Comparison of ENCODE assay signal across 8 mouse cellular contexts in the genomic region with DNA sequence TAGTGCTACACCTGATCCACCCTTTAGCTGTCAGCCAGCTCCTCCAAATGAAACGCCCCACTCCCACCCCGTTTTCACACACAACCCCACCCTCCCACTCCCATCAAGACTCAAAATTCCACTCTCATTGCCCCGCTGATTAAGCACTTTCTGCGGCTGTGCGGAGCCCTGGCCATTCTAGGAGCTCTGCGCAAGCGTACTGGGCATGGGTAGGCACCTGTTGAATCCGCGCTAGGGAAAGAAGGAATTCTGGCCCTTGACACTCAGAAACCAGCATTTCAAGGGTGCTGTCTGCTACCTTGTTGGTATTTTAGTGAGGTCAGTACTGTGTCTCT. TPM values are rescaled to one million over a fixed set of nuclear protein-coding genes. Genes with fewer than 3 reads are reported as not detected.
DNase-seq lines count a peak whose midpoint lies in the region; ATAC-seq and TF ChIP-seq lines count a peak whose summit lies in the region.

No protein-coding gene starts in this region.

- no peak overlapping the region for H3K9ac ChIP-seq in lung, embryonic 14.5 days
- H3K9ac ChIP-seq in neural tube, embryonic 14.5 days (replicated peaks; ENCODE audit: low read depth, low read length) = 0 out of 2 replicates have a peak overlapping the region, but pooled peaks have one; percentile 7

- ATAC-seq in lung, embryonic 14.5 days (ENCODE audit: insufficient read depth) = no peak; the same call in 1 of the 2 replicates
- no peak; the same call in 1 of the 2 replicates for ATAC-seq in neural tube, embryonic 14.5 days (ENCODE audit: low read depth)

- no peak for TF ChIP-seq CTCF in lung, embryonic 14.5 days (IDR thresholded peaks at IDR 0.05; ENCODE audit: low read depth)

- peak overlapping the region; percentile 51 for H3K4me3 ChIP-seq in lung, embryonic 14.5 days (ENCODE audit: low read depth, low read length)
- H3K4me3 ChIP-seq in forebrain, embryonic 10.5 days = peak overlapping the region; percentile 70
- peak overlapping the region; percentile 64 for H3K4me3 ChIP-seq in limb, embryonic 10.5 days
- H3K4me3 ChIP-seq in neural tube, embryonic 14.5 days (ENCODE audit: low read depth, low read length) = peak overlapping the region; percentile 63

- H3K9me3 ChIP-seq in lung, embryonic 14.5 days (ENCODE audit: low read depth, low read length) = no peaks in the 10 kb centered on the region
- H3K9me3 ChIP-seq in forebrain, embryonic 10.5 days = no peaks in the 10 kb centered on the region
- H3K9me3 ChIP-seq in limb, embryonic 10.5 days (replicated peaks) = no peaks in the 10 kb centered on the region
- H3K9me3 ChIP-seq in neural tube, embryonic 14.5 days (ENCODE audit: control insufficient read depth, low read length) = no peaks in the 10 kb centered on the region

- no peak for DNase-seq in lung, embryonic 14.5 days
- no peak for DNase-seq in lung, postnatal 10 days
- no peak for DNase-seq in forebrain, embryonic 10.5 days (ENCODE audit: extremely low spot score, low spot score)
- no peak for DNase-seq in limb, embryonic 10.5 days (ENCODE audit: low spot score)
- no peak for DNase-seq in kidney, postnatal 4 days
- DNase-seq in adrenal gland, adult 18-20 months (ENCODE audit: low spot score in 2 of 2) = no peak
- DNase-seq in urinary bladder, postnatal 25 days (ENCODE audit: low spot score) = no peak

- 2% methylated on average over 9 of the region's 9 CpGs for WGBS in lung, embryonic 14.5 days
- 2% methylated on average over 9 of the region's 9 CpGs for WGBS in forebrain, embryonic 10.5 days
- 1% methylated on average over 9 of the region's 9 CpGs for WGBS in limb, embryonic 10.5 days
- WGBS in neural tube, embryonic 14.5 days = 1% methylated on average over 9 of the region's 9 CpGs

- H3K4me2 ChIP-seq in lung, embryonic 14.5 days = peak overlapping the region; percentile 69
- H3K4me2 ChIP-seq in neural tube, embryonic 14.5 days (ENCODE audit: low read depth, low read length) = peak overlapping the region; percentile 63

- peak overlapping the region; percentile 58; the same call in 1 of the 2 replicates for H3K27ac ChIP-seq in lung, embryonic 14.5 days (ENCODE audit: low read depth)
- peak overlapping the region; percentile 84 for H3K27ac ChIP-seq in forebrain, embryonic 10.5 days
- no peak overlapping the region for H3K27ac ChIP-seq in limb, embryonic 10.5 days
- H3K27ac ChIP-seq in neural tube, embryonic 14.5 days (ENCODE audit: low read depth, low read length) = peak overlapping the region; percentile 22; the same call in 1 of the 2 replicates

- H3K4me1 ChIP-seq in lung, embryonic 14.5 days (ENCODE audit: insufficient read depth) = no peaks in the 10 kb centered on the region
- peaks cover 3% of the 10 kb centered on the region; the same call in 1 of the 2 replicates for H3K4me1 ChIP-seq in forebrain, embryonic 10.5 days
- H3K4me1 ChIP-seq in limb, embryonic 10.5 days = peaks cover 9% of the 10 kb centered on the region; the same call in 1 of the 2 replicates
- H3K4me1 ChIP-seq in neural tube, embryonic 14.5 days (ENCODE audit: control insufficient read depth, insufficient read depth, low read length) = 0 out of 2 replicates have a peak, but pooled peaks cover 4% of the 10 kb centered on the region

- no peaks in the 10 kb centered on the region for H3K27me3 ChIP-seq in lung, embryonic 14.5 days (ENCODE audit: insufficient read depth, low read length)
- H3K27me3 ChIP-seq in forebrain, embryonic 10.5 days (ENCODE audit: poor library complexity, severe bottlenecking) = peaks cover 23% of the 10 kb centered on the region
- H3K27me3 ChIP-seq in limb, embryonic 10.5 days (ENCODE audit: low read depth, poor library complexity, severe bottlenecking) = peaks cover 40% of the 10 kb centered on the region
- H3K27me3 ChIP-seq in neural tube, embryonic 14.5 days (ENCODE audit: control insufficient read depth, insufficient read depth, low read length) = no peaks in the 10 kb centered on the region

- H3K36me3 ChIP-seq in lung, embryonic 14.5 days (ENCODE audit: insufficient read depth) = no peaks in the 10 kb centered on the region
- no peaks in the 10 kb centered on the region for H3K36me3 ChIP-seq in forebrain, embryonic 10.5 days (replicated peaks)
- H3K36me3 ChIP-seq in limb, embryonic 10.5 days = no peaks in the 10 kb centered on the region
- H3K36me3 ChIP-seq in neural tube, embryonic 14.5 days (ENCODE audit: control insufficient read depth, insufficient read depth, low read length) = no peaks in the 10 kb centered on the region

RNA-seq across cellular contexts. Expression of gene Svip, which starts 0.4 kb away (rescaled TPM):
- 7.2 and 7.3 TPM in 2 replicates for polyA plus RNA-seq in lung, embryonic 14.5 days (2014; fragmentation: Nextera tagmentation; extraction: Ambion mirVana)
- 9.2 and 9.9 TPM in 2 replicates for polyA plus RNA-seq in forebrain, embryonic 10.5 days (2016; fragmentation: Nextera tagmentation; extraction: Ambion mirVana)
- polyA plus RNA-seq in limb, embryonic 10.5 days (2016; fragmentation: Nextera tagmentation; extraction: Ambion mirVana) = 1.8 and 2.0 TPM in 2 replicates
- 25.9 and 28.0 TPM in 2 replicates for polyA plus RNA-seq in neural tube, embryonic 14.5 days (2014; fragmentation: Nextera tagmentation; extraction: Ambion mirVana)
- total RNA-seq in adrenal gland, adult 18-20 months (2021) = 10 to 100 TPM; 22.6 to 29.8 TPM

RNA-seq across cellular contexts. Expression of gene 1700015G11Rik, which starts 9.3 kb away (rescaled TPM):
- polyA plus RNA-seq in lung, embryonic 14.5 days (2014; fragmentation: Nextera tagmentation; extraction: Ambion mirVana) = not detected in 2 replicates
- not detected in 2 replicates for polyA plus RNA-seq in forebrain, embryonic 10.5 days (2016; fragmentation: Nextera tagmentation; extraction: Ambion mirVana)
- not detected in 2 replicates for polyA plus RNA-seq in limb, embryonic 10.5 days (2016; fragmentation: Nextera tagmentation; extraction: Ambion mirVana)
- polyA plus RNA-seq in neural tube, embryonic 14.5 days (2014; fragmentation: Nextera tagmentation; extraction: Ambion mirVana) = not detected in 2 replicates
- not detected for total RNA-seq in adrenal gland, adult 18-20 months (2021)
